Mouse (Mus musculus) forebrain, embryonic 10.5 days (tissue): ENCODE results near the gene Igf1r. TPM values are rescaled to one million over a fixed set of nuclear protein-coding genes. Genes with fewer than 3 reads are reported as not detected.

Source experiments
- DNase-seq: peaks from one replicate; pipeline ENCODE4 v3.0.0-alpha.2; 2017; ENCODE audit warnings: low spot score; ENCODE audit errors: extremely low spot score
- H3K27ac ChIP-seq: fragments of 300-500 bp; sonication (generic); 2 replicates; pipeline ENCODE4 v1.5.1; 2016; ENCODE audit warnings: mild to moderate bottlenecking
- H3K27me3 ChIP-seq: fragments of 300-500 bp; sonication (generic); 2 replicates; pipeline ENCODE4 v1.6.1; 2016; ENCODE audit warnings: mild to moderate bottlenecking; ENCODE audit not compliant: poor library complexity, severe bottlenecking
- H3K36me3 ChIP-seq: fragments of 300-500 bp; sonication (generic); replicated peaks from 2 replicates; pipeline ENCODE4 v1.6.1; 2016; ENCODE audit warnings: mild to moderate bottlenecking, moderate library complexity
- H3K4me1 ChIP-seq: fragments of 300-500 bp; sonication (generic); 2 replicates; pipeline ENCODE4 v1.6.1; 2016
- H3K4me3 ChIP-seq: fragments of 300-500 bp; sonication (generic); 2 replicates; pipeline ENCODE4 v1.5.1; 2016; ENCODE audit warnings: mild to moderate bottlenecking, moderate library complexity
- H3K9me3 ChIP-seq: fragments of 300-500 bp; sonication (generic); 2 replicates; pipeline ENCODE4 v1.6.1; 2016; ENCODE audit warnings: mild to moderate bottlenecking, moderate library complexity
- WGBS: fragments of 180-500 bp; shearing (Covaris S2); methylation state at CpG from one replicate; pipeline ENCODE4 v1.1.7; 2016; 5-methylcytosine and 5-hydroxymethylcytosine counted together
- polyA plus RNA-seq: library from polyadenylated mRNA; unstranded; fragments of >200 nt; fragmentation: Nextera tagmentation; extraction: Ambion mirVana; gene quantifications from 2 replicates; pipeline ENCODE4 v1.2.1, GENCODE M21; 2016

Gene Igf1r
- polyA plus RNA-seq, 1 experiment from 2014 or later = 20.8 TPM

DNA sequence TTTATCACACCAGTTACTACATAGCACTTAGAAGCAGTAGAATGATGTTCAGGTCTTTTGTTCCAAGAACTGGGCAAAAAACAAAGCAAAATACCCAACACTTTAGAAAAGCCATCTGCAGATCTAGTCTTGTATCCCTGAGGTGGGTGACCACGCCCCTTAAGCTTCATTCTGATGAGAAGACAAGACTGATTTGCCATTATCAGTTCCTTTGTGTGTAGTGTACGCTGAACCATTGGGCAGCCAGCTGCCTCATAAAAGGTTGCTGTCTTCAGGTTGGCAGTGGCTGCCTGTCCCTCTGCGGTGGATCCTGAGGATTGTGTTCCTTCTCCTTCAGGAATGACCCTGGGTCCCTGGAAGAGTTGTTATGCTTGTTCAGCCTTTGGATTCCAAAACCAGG lies 11.1 kb downstream of the Igf1r start:
- H3K4me1 ChIP-seq = peaks cover 61% of the 10 kb centered on the region
- no peak for DNase-seq
- H3K9me3 ChIP-seq = no peaks in the 10 kb centered on the region
- 93% methylated on average over 3 of the region's 3 CpGs for WGBS
- H3K27ac ChIP-seq = no peak overlapping the region
- peaks cover 9% of the 10 kb centered on the region; the same call in 1 of the 2 replicates for H3K36me3 ChIP-seq
- no peak overlapping the region for H3K4me3 ChIP-seq
- H3K27me3 ChIP-seq = no peaks in the 10 kb centered on the region

- no peak overlapping the region for H3K27ac ChIP-seq
- no peaks in the 10 kb centered on the region for H3K27me3 ChIP-seq
- DNase-seq = no peak
- H3K4me3 ChIP-seq = no peak overlapping the region
- H3K9me3 ChIP-seq = no peaks in the 10 kb centered on the region
- peaks cover 13% of the 10 kb centered on the region; the same call in 1 of the 2 replicates for H3K36me3 ChIP-seq
- 92% methylated on average over 12 of the region's 12 CpGs for WGBS
- peaks cover 64% of the 10 kb centered on the region for H3K4me1 ChIP-seq
Measured at GRCm38 (mm10) chr7:67968394-67968793, 15.8 kb downstream of the Igf1r start.

DNA sequence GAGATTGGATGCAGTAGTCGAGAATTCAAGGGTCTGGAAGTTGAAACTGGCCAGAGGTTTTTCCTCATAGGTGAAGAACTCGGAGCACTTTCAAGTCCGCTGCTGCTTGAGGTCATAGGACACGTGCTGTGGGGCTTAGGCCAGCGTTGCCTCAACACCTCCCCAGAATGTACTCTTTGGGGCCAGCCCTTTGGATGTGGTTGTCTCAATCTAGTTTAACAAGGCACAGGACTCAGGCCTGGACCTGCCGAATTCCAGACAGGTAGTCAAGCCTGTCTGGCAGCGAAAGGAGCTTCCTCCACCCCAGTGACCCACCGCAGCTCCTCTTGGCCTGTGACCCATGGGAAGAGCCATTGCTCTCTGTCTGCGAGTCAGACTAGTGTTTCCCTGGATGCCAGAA lies 16.4 kb downstream of the Igf1r start:
- Histone ChIP-seq H3K36me3 (peaks cover 13% of the 10 kb centered on the region; the same call in 1 of the 2 replicates), H3K4me3 (no peak overlapping the region), H3K27me3 (no peaks in the 10 kb centered on the region), H3K4me1 (peaks cover 71% of the 10 kb centered on the region), H3K9me3 (no peaks in the 10 kb centered on the region), H3K27ac (no peak overlapping the region)
- DNase-seq = no peak
- 88% methylated on average over 9 of the region's 9 CpGs for WGBS

- no peak for DNase-seq
- no peaks in the 10 kb centered on the region for H3K27me3 ChIP-seq
- H3K4me3 ChIP-seq = peak overlapping the region; percentile 4
- H3K9me3 ChIP-seq = no peaks in the 10 kb centered on the region
- peaks cover 4% of the 10 kb centered on the region; the same call in 1 of the 2 replicates for H3K36me3 ChIP-seq
- H3K27ac ChIP-seq = peak overlapping the region; percentile 72
- peaks cover 62% of the 10 kb centered on the region for H3K4me1 ChIP-seq
- WGBS = 10% methylated on average over 15 of the region's 15 CpGs
Measured at GRCm38 (mm10) chr7:67973180-67974014, 20.8 kb downstream of the Igf1r start.

DNA sequence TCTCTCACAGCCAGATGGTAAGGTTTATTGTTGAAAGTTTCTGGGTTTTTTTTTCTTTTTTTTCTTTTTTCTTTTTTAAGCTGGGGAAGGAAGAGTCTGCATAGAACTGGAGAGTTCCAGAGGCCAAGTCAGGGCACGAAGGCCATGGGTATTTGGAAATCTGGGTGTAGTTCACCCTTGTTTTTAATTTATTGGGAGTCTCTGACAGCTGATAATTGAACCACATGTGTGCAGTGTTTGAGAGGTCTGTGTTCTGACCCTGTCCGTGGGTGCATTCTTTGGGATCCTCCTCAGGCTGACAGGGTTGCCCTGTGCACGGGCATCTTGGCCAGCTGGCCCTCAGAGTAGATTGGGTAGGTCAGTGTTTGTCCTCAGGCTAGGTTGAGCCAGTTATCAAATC lies 29.3 kb downstream of the Igf1r start:
- WGBS = 75% methylated on average over 3 of the region's 3 CpGs
- Histone ChIP-seq H3K36me3 (no peaks in the 10 kb centered on the region), H3K9me3 (no peaks in the 10 kb centered on the region), H3K4me1 (peaks cover 57% of the 10 kb centered on the region), H3K4me3 (no peak overlapping the region), H3K27me3 (no peaks in the 10 kb centered on the region), H3K27ac (no peak overlapping the region)
- DNase-seq = no peak

- Histone ChIP-seq H3K27me3 (no peaks in the 10 kb centered on the region), H3K36me3 (peaks cover 4% of the 10 kb centered on the region), H3K4me1 (peaks cover 57% of the 10 kb centered on the region), H3K27ac (no peak overlapping the region), H3K4me3 (no peak overlapping the region), H3K9me3 (no peaks in the 10 kb centered on the region)
- DNase-seq = no peak
- 87% methylated on average over 8 of the region's 8 CpGs for WGBS
Measured at GRCm38 (mm10) chr7:67982809-67983208, 30.2 kb downstream of the Igf1r start.

- Histone ChIP-seq H3K4me3 (no peak overlapping the region), H3K27me3 (no peaks in the 10 kb centered on the region), H3K27ac (no peak overlapping the region), H3K9me3 (no peaks in the 10 kb centered on the region), H3K36me3 (peaks cover 10% of the 10 kb centered on the region), H3K4me1 (peaks cover 52% of the 10 kb centered on the region)
- no peak for DNase-seq
- 95% methylated on average over 7 of the region's 7 CpGs for whole genome bisulfite sequencing
Measured at GRCm38 (mm10) chr7:67983451-67983850, 30.8 kb downstream of the Igf1r start.

DNA sequence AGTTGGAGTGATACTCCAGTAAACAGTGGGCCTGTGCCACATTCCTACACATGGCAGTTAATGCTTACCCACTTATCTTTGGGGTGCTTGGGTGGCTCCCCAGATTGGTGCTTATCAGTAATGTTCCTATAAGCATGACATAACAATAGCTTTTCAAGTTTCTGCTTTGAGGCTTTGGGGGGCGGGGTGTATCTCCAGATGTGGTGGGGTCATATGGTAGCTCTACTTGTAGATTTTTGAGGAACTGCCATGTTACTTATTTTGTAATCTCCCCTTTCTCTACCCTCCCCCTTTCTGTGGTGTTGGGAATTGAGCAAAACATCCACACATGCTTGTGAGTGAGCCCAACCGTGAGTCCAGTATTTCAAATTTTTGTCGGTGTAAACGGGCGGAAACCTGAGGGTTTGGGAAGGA lies 32.4 kb downstream of the Igf1r start:
- Histone ChIP-seq H3K36me3 (peaks cover 12% of the 10 kb centered on the region), H3K9me3 (no peaks in the 10 kb centered on the region), H3K4me1 (peaks cover 44% of the 10 kb centered on the region), H3K4me3 (no peak overlapping the region), H3K27ac (no peak overlapping the region), H3K27me3 (no peaks in the 10 kb centered on the region)
- no peak for DNase-seq
- WGBS = 89% methylated on average over 5 of the region's 5 CpGs

DNA sequence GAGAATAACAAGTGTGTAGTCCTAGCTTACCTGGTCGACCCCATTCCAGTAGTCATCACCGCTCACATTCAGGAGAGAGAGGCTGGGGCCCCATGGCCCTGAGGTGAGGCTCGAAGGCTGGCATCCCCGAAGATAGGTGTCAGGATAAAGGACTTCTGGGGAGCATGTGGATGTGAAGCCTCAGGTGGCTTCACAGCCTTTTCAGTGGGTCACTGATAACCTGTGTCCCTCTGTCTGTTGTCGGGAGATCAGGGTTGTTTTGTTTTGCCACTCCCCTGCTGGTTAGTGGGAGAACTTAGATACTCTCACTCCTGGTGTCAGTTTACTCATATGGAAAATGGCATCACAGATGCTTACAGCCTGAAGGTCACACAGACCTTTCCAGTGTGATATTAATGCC lies 32.9 kb downstream of the Igf1r start:
- Histone ChIP-seq H3K4me3 (no peak overlapping the region), H3K27ac (no peak overlapping the region), H3K36me3 (peaks cover 12% of the 10 kb centered on the region), H3K9me3 (no peaks in the 10 kb centered on the region), H3K4me1 (peaks cover 44% of the 10 kb centered on the region), H3K27me3 (no peaks in the 10 kb centered on the region)
- WGBS = 80% methylated on average over 5 of the region's 5 CpGs
- no peak for DNase-seq

DNA sequence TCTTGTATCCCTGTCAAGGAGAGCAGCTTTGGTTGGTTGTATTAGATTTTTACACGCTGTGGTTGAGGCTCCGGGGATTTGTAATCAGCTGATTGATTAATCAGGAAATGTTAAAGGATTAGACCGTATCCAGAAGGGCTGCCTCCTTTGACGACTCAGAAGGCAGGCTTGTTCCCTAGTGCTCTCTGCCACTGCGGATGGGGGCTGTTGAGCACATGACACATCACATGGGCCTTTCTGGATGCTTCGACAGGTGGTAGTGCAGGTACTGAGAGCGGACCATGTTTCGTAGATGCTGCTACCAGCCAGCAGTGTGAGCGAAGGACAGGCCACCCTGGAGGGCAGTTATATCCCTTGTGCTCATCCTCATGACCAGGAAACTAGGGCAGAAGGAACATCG lies 33.6 kb downstream of the Igf1r start:
- no peak overlapping the region for H3K27ac ChIP-seq
- H3K36me3 ChIP-seq = peaks cover 12% of the 10 kb centered on the region
- DNase-seq = no peak
- no peaks in the 10 kb centered on the region for H3K27me3 ChIP-seq
- peaks cover 44% of the 10 kb centered on the region for H3K4me1 ChIP-seq
- H3K4me3 ChIP-seq = no peak overlapping the region
- WGBS = 80% methylated on average over 10 of the region's 10 CpGs
- no peaks in the 10 kb centered on the region for H3K9me3 ChIP-seq

GRCm38 (mm10) chr7:67986816-67987215 lies 34.2 kb downstream of the Igf1r start:
- no peaks in the 10 kb centered on the region for H3K27me3 ChIP-seq
- no peak for DNase-seq
- 93% methylated on average over 11 of the region's 11 CpGs for WGBS
- no peaks in the 10 kb centered on the region for H3K9me3 ChIP-seq
- H3K4me3 ChIP-seq = no peak overlapping the region
- H3K4me1 ChIP-seq = peaks cover 39% of the 10 kb centered on the region
- H3K27ac ChIP-seq = no peak overlapping the region
- peaks cover 12% of the 10 kb centered on the region for H3K36me3 ChIP-seq

DNA sequence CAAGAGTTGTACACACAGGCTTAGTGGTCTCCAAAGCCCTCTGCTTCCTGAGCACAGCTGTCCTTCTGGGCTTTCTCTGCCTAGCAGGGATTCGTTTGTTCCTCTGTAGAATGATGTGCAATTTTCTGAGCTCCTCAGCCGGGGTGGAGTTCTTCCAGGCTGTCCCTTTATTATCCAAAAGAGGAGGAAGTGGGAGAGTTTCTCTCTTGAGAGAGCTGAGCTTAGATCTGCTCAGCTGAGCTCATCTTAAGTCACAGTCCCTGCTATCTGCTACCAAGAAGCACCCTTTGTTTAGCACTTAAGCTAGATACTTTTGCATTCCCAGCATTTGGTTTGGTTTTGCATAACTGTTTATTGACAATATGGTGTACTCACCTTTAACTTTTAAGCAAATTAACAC lies 36.7 kb downstream of the Igf1r start:
- Histone ChIP-seq H3K4me3 (no peak overlapping the region), H3K9me3 (no peaks in the 10 kb centered on the region), H3K27ac (no peak overlapping the region), H3K4me1 (peaks cover 35% of the 10 kb centered on the region), H3K36me3 (peaks cover 12% of the 10 kb centered on the region), H3K27me3 (no peaks in the 10 kb centered on the region)
- DNase-seq = no peak
- 65% methylated on average over 2 of the region's 2 CpGs for WGBS

- Histone ChIP-seq H3K27ac (no peak overlapping the region), H3K27me3 (no peaks in the 10 kb centered on the region), H3K4me1 (peaks cover 39% of the 10 kb centered on the region), H3K4me3 (no peak overlapping the region), H3K9me3 (no peaks in the 10 kb centered on the region), H3K36me3 (no peaks in the 10 kb centered on the region)
- 92% methylated on average over 4 of the region's 4 CpGs for WGBS
- no peak for DNase-seq
Measured at GRCm38 (mm10) chr7:67993614-67994013, 41.0 kb downstream of the Igf1r start.
